Mouse (Mus musculus): ENCODE data around the gene Plekhm3.

Plekhm3 gene

DNA sequence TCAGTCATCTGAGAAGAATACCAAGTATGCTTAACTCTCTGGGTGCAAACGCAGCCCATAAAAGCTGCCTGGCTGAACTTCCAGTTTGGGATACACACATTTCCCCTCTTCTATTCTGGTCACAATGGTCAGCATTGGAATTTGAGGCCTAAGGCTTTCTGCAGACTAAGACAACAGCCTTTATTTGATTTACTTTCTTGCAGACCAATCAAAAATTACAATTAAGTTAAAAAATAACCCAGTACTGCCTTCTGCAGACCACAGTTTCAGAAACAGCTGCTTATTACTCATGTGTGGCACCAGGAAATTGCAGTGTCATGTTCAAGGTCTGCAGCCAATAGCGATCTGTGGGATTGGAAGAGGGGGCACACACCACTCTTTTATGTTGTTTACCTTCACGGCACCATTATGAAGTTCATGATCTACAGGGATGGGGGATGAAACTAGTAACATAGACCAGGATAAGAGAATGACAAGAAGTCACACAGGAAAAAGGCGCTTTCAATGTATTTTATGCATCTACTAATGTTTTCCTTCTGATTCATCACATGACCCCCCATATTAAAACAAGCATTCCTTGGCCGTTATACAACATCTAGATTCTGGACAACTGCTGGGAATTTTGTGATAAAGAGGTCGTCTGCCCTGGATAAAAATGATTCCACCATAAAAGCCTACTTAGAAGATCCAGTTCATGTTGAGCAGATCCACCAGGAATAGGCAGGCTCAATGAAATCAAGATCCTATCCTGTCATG lies 130.1 kb downstream of the Plekhm3 start:
- DNase-seq (ENCODE audit: low spot score in 2 of 2), result no peak

DNA sequence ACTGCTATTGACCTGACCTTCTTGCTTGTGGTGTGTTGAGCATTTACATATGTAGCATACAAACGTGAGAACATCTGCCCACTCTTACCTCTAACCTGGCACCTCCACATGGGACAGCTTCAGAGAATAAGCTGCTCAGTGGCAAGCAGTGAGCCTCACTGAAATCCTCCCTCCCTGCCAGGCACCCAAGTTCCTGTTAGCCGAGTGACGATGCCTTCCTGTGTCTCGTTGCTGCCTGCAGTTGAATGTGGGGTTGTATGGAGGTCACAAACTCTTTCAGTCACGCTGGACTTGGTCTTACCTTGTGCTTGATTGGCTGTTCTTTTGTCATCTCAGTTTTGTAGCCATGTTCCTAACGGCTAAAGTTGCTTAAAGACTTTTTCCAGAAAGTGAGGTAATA lies 133.1 kb downstream of the Plekhm3 start:
- no peak for DNase-seq (ENCODE audit: low spot score in 2 of 2)

DNA sequence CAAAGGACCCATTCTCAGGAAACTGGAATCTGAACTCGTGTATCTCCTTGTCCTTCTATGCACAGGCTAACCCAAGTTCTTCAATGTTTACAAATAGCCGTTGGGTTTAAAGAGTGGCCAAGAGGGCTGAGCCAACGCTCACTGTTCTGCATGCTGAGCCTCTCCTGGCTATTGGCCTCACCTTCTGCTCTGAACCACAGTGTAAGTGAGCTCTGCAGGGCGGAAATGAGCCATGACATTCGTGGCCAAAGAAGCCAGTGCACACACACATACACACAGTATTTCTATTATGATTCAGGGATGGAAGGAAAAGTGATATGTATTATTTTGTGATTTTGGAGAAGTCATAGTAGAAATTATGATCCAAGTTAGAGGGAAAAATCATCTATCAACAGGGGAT lies 138.9 kb downstream of the Plekhm3 start:
- DNase-seq (ENCODE audit: low spot score in 2 of 2), result no peak

DNA sequence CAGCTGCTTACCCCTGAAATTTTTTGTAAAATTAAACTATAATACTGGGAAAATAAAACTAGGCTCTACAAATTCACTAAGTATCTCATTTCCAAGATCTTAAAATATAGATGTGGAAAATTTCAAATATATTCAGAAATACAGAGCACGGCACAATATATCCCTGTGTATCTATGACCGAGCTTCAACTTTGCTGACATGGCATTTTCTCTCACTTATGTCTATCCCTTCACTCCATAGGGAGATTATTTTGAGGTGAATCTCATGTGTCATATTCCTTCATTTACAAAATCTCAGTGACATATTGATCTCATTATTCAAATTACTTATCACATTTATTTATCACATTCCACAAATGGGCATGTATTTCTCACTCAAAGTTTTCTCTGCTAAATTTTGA lies 143.4 kb downstream of the Plekhm3 start:
- DNase-seq (ENCODE audit: low spot score in 2 of 2), result no peak

DNA sequence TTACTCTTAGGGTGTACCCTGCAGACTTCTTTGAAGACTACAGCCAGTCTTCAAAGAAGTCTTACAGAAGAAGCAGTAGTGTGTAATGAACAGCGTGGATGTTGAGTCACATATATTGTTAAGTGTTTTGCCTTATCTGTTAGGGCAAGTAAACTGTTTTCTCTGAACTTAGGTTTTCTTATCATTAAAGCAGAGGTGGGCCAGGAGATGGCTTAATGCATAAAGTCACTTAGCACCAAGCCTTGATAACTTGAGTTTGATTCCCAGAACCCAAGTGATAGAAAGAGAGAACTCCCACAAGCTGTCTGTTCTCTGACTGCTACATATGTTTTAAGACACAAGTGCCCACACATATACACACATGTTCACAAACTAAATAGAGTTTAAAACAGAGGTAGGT lies 144.7 kb downstream of the Plekhm3 start:
- no peak for DNase-seq (ENCODE audit: low spot score in 2 of 2)

DNA sequence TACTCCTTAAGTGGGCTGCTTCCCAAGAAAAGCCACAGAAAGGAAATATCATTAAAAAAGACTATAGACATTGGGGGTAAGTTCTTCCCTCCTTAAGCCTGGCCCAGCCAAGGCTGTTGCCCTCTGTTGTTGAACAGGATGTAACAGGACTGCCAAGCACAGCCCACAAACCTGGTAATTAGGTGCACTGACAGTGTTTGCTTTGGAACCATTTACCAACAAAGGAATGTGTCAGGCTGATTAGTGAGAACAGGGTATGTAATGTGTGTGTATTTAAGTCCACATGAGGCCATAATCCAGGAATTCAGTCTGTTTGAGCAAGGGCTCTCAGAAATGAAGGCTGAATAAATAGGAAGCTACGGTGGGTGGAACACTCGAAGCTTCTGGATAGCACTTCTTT lies 147.5 kb downstream of the Plekhm3 start:
- DNase-seq (ENCODE audit: low spot score in 2 of 2), result no peak

DNA sequence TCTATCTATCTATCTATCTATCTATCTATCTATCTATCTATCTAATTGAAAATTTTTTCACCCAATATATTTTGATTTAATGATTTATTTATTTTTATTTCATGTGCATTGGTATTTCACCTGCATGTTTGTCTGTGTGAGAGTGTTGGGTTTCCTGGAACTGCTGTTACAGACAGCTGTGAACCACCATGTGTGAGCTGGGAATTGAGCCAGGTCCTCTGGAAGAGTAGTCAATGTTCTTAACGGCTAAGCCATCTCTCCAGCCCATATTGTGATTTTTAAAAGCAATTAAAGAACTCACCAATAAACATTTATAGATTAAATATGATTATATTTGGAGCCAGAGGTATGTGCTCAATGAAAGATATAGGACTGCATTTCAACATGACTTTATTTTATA lies 148.9 kb downstream of the Plekhm3 start:
- DNase-seq (ENCODE audit: low spot score in 2 of 2), result no peak

DNA sequence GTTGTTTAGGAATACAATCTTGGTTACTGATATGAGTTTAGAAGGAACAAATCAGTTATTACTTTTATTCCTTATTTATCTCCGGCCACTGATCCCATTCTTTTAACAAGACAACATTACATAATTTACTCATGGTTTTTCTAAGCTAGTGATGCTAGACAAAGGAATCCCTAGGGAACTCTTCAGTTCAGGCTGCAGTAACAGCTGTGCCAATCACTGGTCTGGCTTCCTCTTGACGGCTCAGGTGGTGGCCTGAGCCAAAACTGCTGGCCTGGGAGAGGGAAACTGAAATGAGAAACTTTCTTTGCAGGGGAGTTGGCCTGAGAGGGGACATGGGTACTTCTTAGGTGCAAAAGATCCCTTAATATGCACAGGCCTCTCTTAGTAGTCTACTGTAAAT lies 151.4 kb downstream of the Plekhm3 start:
- DNase-seq (ENCODE audit: low spot score in 2 of 2), result no peak

DNA sequence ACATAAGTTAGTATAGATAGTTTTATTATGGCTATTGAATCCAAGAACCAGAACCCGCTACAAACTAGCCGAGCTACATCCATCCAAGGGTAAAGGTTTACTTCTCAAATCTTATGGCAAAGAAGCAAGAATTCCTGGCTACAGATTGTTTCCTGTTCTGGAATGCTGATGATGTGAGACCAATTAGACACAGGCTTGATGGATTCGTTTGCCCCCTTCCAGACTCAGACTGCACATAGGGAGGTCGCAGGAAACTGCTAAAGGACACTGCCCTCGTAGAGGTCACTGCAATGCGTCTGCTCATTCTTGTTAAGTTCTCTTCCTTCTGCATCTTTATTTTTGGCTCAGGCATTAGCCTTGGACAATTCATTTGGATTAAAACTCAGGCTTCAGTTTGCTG lies 154.0 kb downstream of the Plekhm3 start:
- DNase-seq (ENCODE audit: low spot score in 2 of 2), result no peak

DNA sequence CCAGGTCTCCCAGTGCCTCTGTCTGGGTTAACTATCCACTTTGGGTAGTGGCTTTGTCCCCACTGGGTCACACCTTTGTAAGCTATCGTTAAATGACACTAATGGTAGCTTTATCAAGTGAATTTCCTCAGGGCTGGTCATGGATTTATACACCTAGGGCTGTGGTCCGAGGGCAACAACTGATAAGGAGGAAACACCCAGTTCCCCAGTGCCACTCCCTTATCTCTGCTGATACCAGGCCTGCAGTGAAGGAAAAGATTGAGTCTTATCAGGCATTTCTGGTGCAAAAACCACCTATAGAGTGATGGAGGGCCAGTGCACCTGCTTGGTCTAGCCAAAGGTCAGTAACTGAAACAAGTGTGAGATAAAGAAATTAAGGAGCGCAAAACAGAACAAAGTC lies 159.0 kb downstream of the Plekhm3 start:
- DNase-seq (ENCODE audit: low spot score in 2 of 2), result no peak

DNA sequence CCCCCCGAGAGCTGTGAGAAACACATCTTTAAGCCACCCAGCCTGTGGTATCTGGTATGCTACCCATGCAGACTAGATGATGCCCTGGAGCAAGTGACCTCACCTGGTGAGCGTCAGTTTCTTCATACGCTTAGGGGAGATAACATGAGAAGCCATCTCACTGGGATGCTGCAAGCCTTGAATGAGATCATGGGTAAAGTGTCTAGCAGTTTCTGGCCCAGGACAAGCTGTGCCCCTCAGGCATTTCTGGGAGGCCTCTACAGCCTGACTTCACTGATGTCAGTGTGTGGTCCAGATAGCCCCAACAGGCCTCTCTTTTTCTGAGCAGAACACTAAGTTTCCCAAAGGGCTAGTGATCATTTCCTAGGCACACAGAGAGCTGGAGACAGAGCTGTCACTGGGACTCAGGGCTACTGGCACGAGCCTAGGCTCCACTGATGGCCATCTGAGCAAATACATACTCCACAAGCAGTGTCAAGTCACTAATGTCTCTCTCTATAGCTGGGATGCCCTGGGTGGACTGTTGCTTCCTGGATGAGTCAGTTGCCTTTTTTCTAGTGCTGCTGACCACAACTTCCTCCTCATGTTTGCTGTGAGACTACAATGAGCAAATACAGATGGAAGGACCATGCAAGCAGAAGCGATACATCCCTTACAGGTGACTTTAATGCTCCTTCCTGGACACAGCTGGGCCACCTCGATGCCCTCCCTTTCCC lies 159.6 kb downstream of the Plekhm3 start:
- DNase-seq (ENCODE audit: low spot score in 2 of 2), result no peak

DNA sequence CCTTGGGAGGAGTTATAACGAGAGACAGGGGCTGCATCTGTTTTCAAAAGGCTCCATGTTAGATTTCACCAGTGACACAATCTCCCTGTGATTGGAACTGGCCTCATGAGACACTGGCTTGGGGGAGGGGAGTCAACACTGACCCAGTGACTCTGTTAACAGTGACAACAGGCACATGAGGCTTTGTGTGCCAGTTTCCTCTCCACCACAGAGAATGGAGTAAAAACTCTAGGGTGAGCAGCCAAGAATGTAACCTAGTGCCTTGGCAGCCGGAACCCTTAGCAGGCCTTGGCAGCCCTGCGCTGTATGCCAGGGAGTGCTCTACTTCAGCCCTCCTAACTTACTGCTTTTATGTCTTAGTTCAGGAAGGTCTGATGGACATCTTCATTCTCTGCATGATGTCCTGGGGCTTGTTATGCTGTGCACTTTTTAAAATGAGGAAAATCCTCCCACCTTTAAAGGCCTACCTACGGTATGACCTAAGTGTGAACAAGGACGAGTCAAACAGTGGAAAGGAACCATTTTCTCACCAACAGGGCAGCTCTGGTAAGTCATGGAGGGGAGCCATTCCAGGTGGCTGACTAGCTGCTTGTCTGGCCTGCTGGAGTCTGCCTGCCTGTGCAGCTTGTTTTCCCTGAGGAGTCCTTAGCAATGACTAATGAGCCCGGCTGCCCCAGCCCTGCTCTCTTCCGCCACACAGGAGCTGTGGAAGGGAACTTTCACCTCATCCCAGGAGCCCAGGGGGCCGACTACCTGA lies 161.2 kb downstream of the Plekhm3 start:
- DNase-seq (ENCODE audit: low spot score in 2 of 2), result no peak

DNA sequence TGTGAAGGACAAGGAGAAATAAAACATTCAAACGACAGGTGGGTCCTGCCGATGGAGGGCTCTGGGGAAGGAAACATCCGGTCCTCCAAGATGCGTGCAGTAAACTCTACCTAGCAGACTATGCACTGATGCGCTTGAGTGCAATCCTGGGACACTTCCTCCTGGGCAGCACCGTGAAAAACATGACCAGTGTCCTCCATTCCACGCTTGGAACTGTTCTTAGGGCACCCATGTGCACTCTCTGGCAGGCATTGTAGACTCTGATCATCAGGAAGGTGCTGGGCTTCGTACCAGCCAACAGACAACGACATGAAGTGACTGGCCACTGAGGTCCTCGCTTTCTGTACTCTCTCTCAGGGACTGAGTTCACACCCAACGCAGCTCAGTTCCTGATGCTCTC lies 162.5 kb downstream of the Plekhm3 start:
- no peak for DNase-seq (ENCODE audit: low spot score in 2 of 2)

DNA sequence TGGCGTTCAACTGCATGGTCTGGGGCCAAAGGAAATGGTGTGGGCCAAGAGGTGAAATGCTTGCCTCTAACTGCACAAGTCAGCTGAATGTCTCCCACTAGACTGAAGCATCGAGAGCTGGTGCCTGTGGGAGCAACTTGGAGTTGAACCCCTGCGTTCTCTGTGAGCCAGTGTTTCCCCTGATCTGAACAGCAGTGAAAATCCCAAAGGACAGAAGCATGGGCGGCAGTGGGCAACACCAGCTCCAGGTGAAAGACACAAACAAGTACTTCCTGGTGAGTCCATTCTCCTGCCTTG lies 163.4 kb downstream of the Plekhm3 start:
- DNase-seq (ENCODE audit: low spot score in 2 of 2), result no peak

DNA sequence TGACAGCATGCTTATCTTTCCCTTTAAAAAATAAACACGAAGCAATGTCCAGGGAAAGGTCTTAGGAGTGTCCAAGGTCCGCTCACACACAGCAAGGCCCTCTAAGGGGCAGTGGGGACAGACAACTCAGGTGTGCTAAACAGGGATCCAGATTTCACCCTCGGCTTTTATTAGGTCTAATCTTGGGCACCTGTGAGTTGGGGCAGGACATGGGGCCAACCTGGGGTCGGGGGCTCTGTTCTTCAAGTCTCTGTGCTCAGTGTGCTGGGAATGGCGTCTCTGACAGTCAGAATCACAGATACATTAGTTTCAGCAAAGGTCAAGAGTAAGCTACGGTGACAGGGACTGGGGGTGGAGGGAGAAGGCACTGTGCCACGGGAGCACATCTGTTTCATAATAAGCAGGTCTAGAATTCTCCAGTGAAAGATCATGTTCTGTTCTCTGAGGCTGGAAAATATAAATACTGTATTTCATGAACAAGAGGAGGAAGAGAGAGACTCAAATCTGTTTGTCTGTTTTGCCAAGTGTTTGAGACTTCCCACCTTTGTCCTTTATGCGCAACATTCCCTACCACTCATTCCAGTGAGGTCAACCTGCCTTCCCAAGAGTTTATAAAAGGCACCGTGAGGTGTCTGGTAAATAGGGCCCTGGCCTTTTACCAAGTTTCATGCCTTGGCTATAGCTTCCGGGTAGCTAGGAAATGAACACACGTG lies 163.9 kb downstream of the Plekhm3 start:
- no peak for DNase-seq (ENCODE audit: low spot score in 2 of 2)

DNA sequence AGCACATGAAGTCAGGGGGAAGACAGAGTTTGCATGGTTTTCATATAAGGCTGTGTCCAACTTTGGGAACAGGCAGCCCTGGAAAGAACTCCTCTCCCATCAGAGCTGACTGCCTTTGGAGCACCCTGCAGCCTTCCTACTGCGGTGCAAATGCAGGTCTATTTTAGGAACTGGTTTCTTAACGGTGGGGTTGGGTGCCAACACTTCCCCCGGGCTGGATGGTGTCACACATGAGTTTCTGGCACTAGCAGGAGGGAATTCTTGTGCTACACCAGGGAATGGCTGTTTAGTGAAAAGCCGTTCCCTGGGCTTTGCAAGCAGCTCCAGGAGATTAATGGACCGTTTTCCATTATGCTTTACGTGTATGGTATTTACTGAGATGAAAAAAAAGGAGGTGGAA lies 164.8 kb downstream of the Plekhm3 start:
- DNase-seq (ENCODE audit: low spot score in 2 of 2), result no peak

DNA sequence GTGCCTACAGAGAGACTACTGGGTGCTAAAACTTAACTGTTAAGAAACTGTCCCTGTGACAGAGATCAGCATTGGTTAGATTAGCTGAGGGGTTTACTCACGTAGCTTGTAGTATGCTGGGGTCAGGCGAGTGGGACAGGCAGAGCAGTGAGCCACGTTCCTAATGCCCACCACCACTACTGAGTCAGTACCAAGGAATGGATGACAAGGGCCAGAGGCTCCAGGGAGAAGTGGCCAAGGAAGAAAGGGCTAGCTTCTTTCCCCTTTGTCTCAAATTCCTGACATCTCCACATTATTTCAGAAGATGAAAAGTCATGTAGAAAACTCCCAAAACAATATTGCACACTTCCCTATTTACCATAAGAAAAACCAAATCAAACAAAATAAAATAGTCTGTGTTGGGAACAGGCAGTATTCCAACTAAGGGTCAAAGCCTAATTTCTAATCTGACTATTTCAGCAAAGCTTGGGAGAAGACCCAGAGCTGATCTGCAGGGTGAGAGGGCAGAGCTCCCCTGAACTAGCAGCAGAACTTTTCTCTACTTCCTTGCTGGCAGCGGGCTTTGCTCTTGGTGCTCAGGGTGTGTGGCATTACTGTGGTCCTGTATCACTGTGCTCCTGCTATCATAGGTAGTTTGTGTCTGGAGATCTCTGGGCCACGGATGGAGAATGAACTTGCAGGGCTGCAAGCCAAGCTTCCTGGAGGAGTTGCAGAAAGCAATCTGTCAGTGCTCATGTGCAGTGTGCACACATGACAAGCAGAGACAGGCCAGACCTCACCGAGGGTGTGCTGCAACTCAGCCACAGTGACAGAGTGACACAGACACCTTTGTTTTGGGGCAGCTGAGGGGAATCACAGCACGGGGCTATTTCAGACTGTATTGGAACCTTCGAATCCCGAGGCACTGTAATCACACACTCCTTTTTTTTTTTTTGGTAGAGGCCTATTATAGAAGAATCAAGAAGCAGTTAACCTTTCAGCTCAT lies 165.5 kb downstream of the Plekhm3 start:
- no peak for DNase-seq (ENCODE audit: low spot score in 2 of 2)

DNA sequence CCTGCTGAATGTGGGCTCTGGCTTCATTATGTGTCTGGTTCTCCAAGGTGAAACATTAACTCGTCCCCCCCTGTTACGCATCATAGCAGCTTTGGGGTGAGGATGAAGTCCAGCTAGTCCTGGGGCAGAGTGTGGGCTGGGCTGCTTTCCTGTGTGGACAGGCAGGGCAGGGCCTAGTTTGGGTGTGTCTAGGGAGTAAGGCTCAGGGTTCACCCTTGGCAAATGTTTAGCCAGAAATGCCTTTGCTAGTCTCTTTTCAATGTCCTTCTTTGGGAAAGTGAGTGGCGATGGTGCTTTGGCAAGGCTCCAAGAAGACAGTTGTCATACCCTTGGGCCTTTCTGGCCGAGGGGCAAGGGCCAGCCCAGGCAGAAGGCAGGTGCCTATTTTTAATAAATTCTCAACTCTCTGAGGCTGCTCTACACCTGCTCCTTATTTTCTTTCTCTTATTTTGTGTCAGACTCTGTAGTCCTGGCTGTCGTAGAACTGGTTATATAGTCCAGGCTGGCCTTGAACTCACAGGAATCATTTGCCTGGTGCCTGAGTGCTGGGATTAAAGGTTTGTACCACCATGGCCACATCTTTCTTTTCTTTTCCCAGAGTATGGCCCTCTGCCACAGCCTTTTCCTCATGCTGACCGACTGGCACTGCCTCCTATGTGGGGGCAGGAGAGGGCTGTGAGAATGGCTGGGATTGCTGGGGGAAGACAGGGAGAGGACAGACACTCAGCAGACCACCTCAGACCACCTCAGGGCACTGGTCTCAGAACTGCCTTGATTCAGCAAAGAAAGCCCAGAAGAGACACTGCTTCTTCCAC lies 168.7 kb downstream of the Plekhm3 start:
- DNase-seq (ENCODE audit: low spot score in 2 of 2), result no peak

DNA sequence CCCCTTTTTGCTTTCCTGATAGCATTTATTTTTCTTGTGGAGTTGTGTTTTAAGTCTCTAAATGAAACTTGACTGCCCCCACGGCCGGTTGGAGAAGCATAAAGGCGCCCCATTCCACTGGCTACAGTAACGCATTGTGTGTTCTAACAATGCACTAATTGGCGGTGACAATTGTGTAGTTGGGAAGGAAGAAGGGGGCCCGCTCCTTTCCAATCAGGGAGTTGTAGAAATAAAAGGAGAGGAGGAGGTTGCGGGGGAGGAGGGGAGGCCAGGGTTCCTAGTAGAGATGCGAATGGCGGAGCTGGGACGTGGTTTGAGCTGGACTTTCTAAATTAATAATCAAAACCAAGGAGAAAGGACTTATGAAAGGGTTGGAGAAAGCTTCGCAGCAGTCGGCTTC lies 176.8 kb downstream of the Plekhm3 start:
- DNase-seq (ENCODE audit: low spot score in 2 of 2), result no peak

DNA sequence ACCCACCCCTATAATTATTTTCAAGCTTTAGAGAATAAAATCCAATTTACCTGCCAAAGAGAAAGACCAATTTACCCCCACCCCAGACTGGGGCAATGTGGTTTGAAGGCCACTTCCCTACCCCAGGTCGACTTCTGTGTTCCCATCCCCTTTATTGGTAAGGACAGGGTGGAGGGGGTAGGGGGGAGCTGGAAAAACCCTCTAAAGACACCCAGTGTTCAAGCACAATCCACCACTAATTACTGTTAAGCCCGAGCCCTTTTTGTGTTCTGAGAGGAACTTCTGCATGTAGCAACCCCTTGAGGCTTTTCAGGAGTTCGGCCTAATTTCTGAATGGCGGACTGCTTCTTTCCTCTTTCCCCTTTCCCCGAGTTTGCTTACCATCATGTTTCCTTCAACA lies 177.2 kb downstream of the Plekhm3 start:
- DNase-seq (ENCODE audit: low spot score in 2 of 2), result no peak

Measured in spleen, postnatal 14 days (tissue).